Mouse (Mus musculus) urinary bladder, postnatal 4 days (tissue): ENCODE data around the gene Smarcb1.
A peak's percentile ranks its signal among the peaks of the same experiment; 100 is the strongest.

Source experiments
- DNase-seq, 2 experiments: peaks; one replicate each; pipeline ENCODE4 v3.0.0; 2021 to 2022; ENCODE audit warnings: low spot score in 2 of 2

The Smarcb1 gene

GRCm38 (mm10) chr10:75934991-75935390 is 13.6 kb upstream of the Smarcb1 start:
- no peak for DNase-seq

- no peak for DNase-seq
Observed at GRCm38 (mm10) chr10:75932891-75933290, 11.5 kb upstream of the Smarcb1 start, which contains the start of gene Chchd10. Gene Chchd10 (plus strand): TSS chr10:75933130.

GRCm38 (mm10) chr10:75932081-75932678 is 10.8 kb upstream of the Smarcb1 start:
- peak in 1 of 2 experiments; percentile 60 for DNase-seq

GRCm38 (mm10) chr10:75931311-75931710 is 9.9 kb upstream of the Smarcb1 start:
- DNase-seq: no peak

- DNase-seq: peak in 1 of 2 experiments; percentile 38
Observed at GRCm38 (mm10) chr10:75930304-75930703, 8.9 kb upstream of the Smarcb1 start.

- no peak for DNase-seq
Observed at GRCm38 (mm10) chr10:75926396-75926795, 5.0 kb upstream of the Smarcb1 start.

- no peak for DNase-seq
Observed at GRCm38 (mm10) chr10:75924324-75924723, 2.9 kb upstream of the Smarcb1 start.

GRCm38 (mm10) chr10:75921726-75922560 is 526 bp upstream of the Smarcb1 start:
- DNase-seq: no peak

GRCm38 (mm10) chr10:75919026-75919425 is 2.4 kb downstream of the Smarcb1 start:
- no peak for DNase-seq

- DNase-seq: no peak
Observed at GRCm38 (mm10) chr10:75916840-75917239, 4.6 kb downstream of the Smarcb1 start.

GRCm38 (mm10) chr10:75915557-75915956 is 5.9 kb downstream of the Smarcb1 start:
- no peak for DNase-seq

- no peak for DNase-seq
Observed at GRCm38 (mm10) chr10:75913013-75913589, 8.3 kb downstream of the Smarcb1 start.

- no peak for DNase-seq
Observed at GRCm38 (mm10) chr10:75910698-75911097, 10.7 kb downstream of the Smarcb1 start.

- DNase-seq: no peak
Observed at GRCm38 (mm10) chr10:75906882-75907281, 14.5 kb downstream of the Smarcb1 start.

- DNase-seq: no peak
Observed at GRCm38 (mm10) chr10:75904391-75904790, 17.0 kb downstream of the Smarcb1 start.

- peak in 1 of 2 experiments; percentile 61 for DNase-seq
Observed at GRCm38 (mm10) chr10:75898846-75899245, 22.6 kb downstream of the Smarcb1 start.

GRCm38 (mm10) chr10:75898039-75898564 is 23.3 kb downstream of the Smarcb1 start:
- DNase-seq: no peak

GRCm38 (mm10) chr10:75897373-75897772 is 24.0 kb downstream of the Smarcb1 start:
- DNase-seq: peak; percentile 45 to 77

GRCm38 (mm10) chr10:75896208-75896607 is 25.2 kb downstream of the Smarcb1 start:
- DNase-seq: no peak

GRCm38 (mm10) chr10:75895730-75896129 is 25.7 kb downstream of the Smarcb1 start:
- no peak for DNase-seq

GRCm38 (mm10) chr10:75894601-75895000 is 26.8 kb downstream of the Smarcb1 start:
- no peak for DNase-seq

GRCm38 (mm10) chr10:75893089-75893750 is 28.2 kb downstream of the Smarcb1 start, which contains the start of gene Derl3:
Gene Derl3 (plus strand): TSS chr10:75893413.
- peak; percentile 89 to 90 for DNase-seq
